31 mouse cellular contexts compared by ENCODE assay signal in the genomic region with DNA sequence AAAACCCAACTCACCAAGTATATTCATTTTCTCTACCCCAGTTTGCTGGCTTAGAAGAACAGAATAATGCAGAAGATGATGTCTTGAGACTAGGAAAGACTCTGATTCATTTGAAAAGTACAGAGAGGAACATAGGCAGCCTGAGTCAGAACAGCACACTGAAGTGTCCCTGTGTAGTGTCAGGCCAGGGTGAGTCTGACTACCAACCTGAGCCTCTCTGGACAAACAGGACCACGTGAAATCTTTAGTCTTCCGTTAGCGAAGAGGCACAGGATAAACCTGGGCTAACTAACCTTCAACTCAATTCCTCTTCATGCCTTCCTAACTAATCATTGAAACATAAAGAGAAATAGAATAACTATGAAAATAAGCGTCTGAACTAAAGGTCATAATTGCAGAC.
"Had no signal": no experiment of that assay in that cellular context is flagged by ENCODE, and none has a peak within 500 bp of the region (broad histone marks: within the 10 kb centered on the region; RNA-seq: fewer than 3 reads in every experiment).

No protein-coding gene starts in this region.

- H3K4me2 ChIP-seq: heart, embryonic 11.5 days; heart, embryonic 12.5 days; heart, embryonic 13.5 days; heart, embryonic 15.5 days; hindbrain, embryonic 12.5 days; hindbrain, embryonic 13.5 days; hindbrain, embryonic 14.5 days; hindbrain, embryonic 15.5 days; intestine, embryonic 15.5 days; kidney, embryonic 15.5 days had no signal

- H3K4me1 ChIP-seq: hindbrain, embryonic 12.5 days; intestine, embryonic 15.5 days; kidney, embryonic 15.5 days had no signal

- DNase-seq: heart, postnatal 10 days; heart, postnatal 14 days; heart, postnatal 36 days; heart, postnatal 4 days; kidney, adult 11 months; kidney, adult 18-20 months; kidney, adult 2 months; kidney, adult 8-10 months; kidney, adult 9 months; kidney, postnatal 10 days; kidney, postnatal 14 days; kidney, postnatal 25 days; kidney, postnatal 36 days; kidney, postnatal 4 days; layer of hippocampus, adult 9-11 months; layer of hippocampus, postnatal 36 days had no signal

- H3K4me3 ChIP-seq: heart, embryonic 12.5 days; heart, embryonic 13.5 days; heart, embryonic 15.5 days; hindbrain, embryonic 10.5 days; hindbrain, embryonic 12.5 days; hindbrain, embryonic 13.5 days; hindbrain, embryonic 15.5 days; intestine, embryonic 15.5 days; kidney, embryonic 15.5 days; layer of hippocampus, adult 2 months; left cerebral cortex, adult 2 months had no signal

- H3K27ac ChIP-seq: heart, embryonic 13.5 days; heart, embryonic 15.5 days; hindbrain, embryonic 10.5 days; hindbrain, embryonic 12.5 days; hindbrain, embryonic 13.5 days; hindbrain, embryonic 14.5 days; hindbrain, embryonic 15.5 days; hindbrain, postnatal 0 days; intestine, embryonic 15.5 days; kidney, embryonic 15.5 days; kidney, postnatal 0 days; layer of hippocampus, adult 2 months; left cerebral cortex, adult 2 months had no signal

- H3K9me3 ChIP-seq: heart, embryonic 12.5 days; heart, embryonic 13.5 days; heart, embryonic 15.5 days; hindbrain, embryonic 10.5 days; hindbrain, embryonic 12.5 days; hindbrain, embryonic 13.5 days; hindbrain, embryonic 15.5 days; intestine, embryonic 15.5 days; kidney, embryonic 15.5 days had no signal

- H3K27me3 ChIP-seq: heart, embryonic 12.5 days; heart, embryonic 13.5 days; heart, embryonic 15.5 days; hindbrain, embryonic 12.5 days; hindbrain, embryonic 13.5 days; hindbrain, embryonic 15.5 days; intestine, embryonic 15.5 days; kidney, embryonic 15.5 days had no signal

- H3K9ac ChIP-seq: heart, embryonic 12.5 days; heart, embryonic 13.5 days; heart, embryonic 15.5 days; hindbrain, embryonic 12.5 days; hindbrain, embryonic 13.5 days; hindbrain, embryonic 14.5 days; hindbrain, embryonic 15.5 days; intestine, embryonic 15.5 days; kidney, embryonic 15.5 days had no signal

- H3K36me3 ChIP-seq: hindbrain, embryonic 12.5 days; hindbrain, embryonic 13.5 days; hindbrain, embryonic 15.5 days had no signal
